Mouse (Mus musculus): ENCODE measurements at regions not wholly inside any gene's neighbourhood (a gene's known extent, or its start where the extent isn't known, plus 50 kb on each side); places are given as distances from the start of the nearest gene placed in this dataset.

- TF ChIP-seq CTCF (conservative IDR thresholded peaks at IDR 0.05), result no peak
These were observed 121.6 kb downstream of the Ddx1 start for GRCm38 (mm10) chr12:13127407-13127806.

GRCm38 (mm10) chr12:13125054-13125453, 124.0 kb downstream of the Ddx1 start:
- DNase-seq (ENCODE audit: low spot score in 2 of 2), result no peak
- no peak overlapping the region for H3K27ac ChIP-seq
- no peak overlapping the region for H3K4me3 ChIP-seq
- TF ChIP-seq CTCF (conservative IDR thresholded peaks at IDR 0.05), result no peak

More at GRCm38 (mm10) chr12:13127407-13127806, 121.6 kb downstream of the Ddx1 start:
- DNase-seq (ENCODE audit: low spot score in 2 of 2), result no peak
- no peak overlapping the region for H3K4me3 ChIP-seq
- no peak overlapping the region for H3K27ac ChIP-seq

- Histone ChIP-seq H3K27ac (no peak overlapping the region), H3K4me3 (no peak overlapping the region)
- TF ChIP-seq CTCF (conservative IDR thresholded peaks at IDR 0.05), result no peak
- DNase-seq (ENCODE audit: low spot score in 2 of 2), result no peak
These were observed 126.7 kb downstream of the Ddx1 start for GRCm38 (mm10) chr12:13122282-13122681.

GRCm38 (mm10) chr12:13120581-13120980, 128.4 kb downstream of the Ddx1 start:
- no peak overlapping the region for H3K27ac ChIP-seq
- no peak for TF ChIP-seq CTCF (conservative IDR thresholded peaks at IDR 0.05)
- no peak for DNase-seq (ENCODE audit: low spot score in 2 of 2)
- no peak overlapping the region for H3K4me3 ChIP-seq

GRCm38 (mm10) chr12:13119653-13120052, 129.4 kb downstream of the Ddx1 start:
- Histone ChIP-seq H3K4me3 (no peak overlapping the region), H3K27ac (no peak overlapping the region)
- no peak for DNase-seq (ENCODE audit: low spot score in 2 of 2)
- TF ChIP-seq CTCF (conservative IDR thresholded peaks at IDR 0.05), result no peak

- no peak for TF ChIP-seq CTCF (conservative IDR thresholded peaks at IDR 0.05)
- Histone ChIP-seq H3K27ac (no peak overlapping the region), H3K4me3 (no peak overlapping the region)
- DNase-seq (ENCODE audit: low spot score in 2 of 2), result no peak
These were observed 131.0 kb downstream of the Ddx1 start for GRCm38 (mm10) chr12:13118026-13118425.

- H3K4me3 ChIP-seq, result no peak overlapping the region
- no peak overlapping the region for H3K27ac ChIP-seq
- no peak for TF ChIP-seq CTCF (conservative IDR thresholded peaks at IDR 0.05)
- DNase-seq (ENCODE audit: low spot score in 2 of 2), result no peak
These were observed 134.7 kb downstream of the Ddx1 start for GRCm38 (mm10) chr12:13114341-13114740.

- H3K27ac ChIP-seq, result no peak overlapping the region
- TF ChIP-seq CTCF (conservative IDR thresholded peaks at IDR 0.05), result no peak
- no peak for DNase-seq (ENCODE audit: low spot score in 2 of 2)
- H3K4me3 ChIP-seq, result no peak overlapping the region
These were observed 142.1 kb downstream of the Ddx1 start for GRCm38 (mm10) chr12:13106931-13107330.

- H3K4me3 ChIP-seq, result no peak overlapping the region
- DNase-seq (ENCODE audit: low spot score in 2 of 2), result no peak
- no peak overlapping the region for H3K27ac ChIP-seq
- TF ChIP-seq CTCF (conservative IDR thresholded peaks at IDR 0.05), result no peak
These were observed 148.3 kb downstream of the Ddx1 start for GRCm38 (mm10) chr12:13100505-13101354.

- no peak overlapping the region for H3K4me3 ChIP-seq
- no peak for DNase-seq (ENCODE audit: low spot score in 2 of 2)
These were observed 152.6 kb upstream of the Mycn start for GRCm38 (mm10) chr12:13094111-13094851.

GRCm38 (mm10) chr12:13085951-13086350, 144.2 kb upstream of the Mycn start:
- H3K27ac ChIP-seq, result no peak overlapping the region
- no peak for DNase-seq (ENCODE audit: low spot score in 2 of 2)
- no peak overlapping the region for H3K4me3 ChIP-seq
- TF ChIP-seq CTCF (conservative IDR thresholded peaks at IDR 0.05), result no peak

More at GRCm38 (mm10) chr12:13094111-13094851, 152.6 kb upstream of the Mycn start:
- no peak overlapping the region for H3K27ac ChIP-seq
- TF ChIP-seq CTCF (conservative IDR thresholded peaks at IDR 0.05), result no peak

- peak; percentile 28 for TF ChIP-seq CTCF (conservative IDR thresholded peaks at IDR 0.05)
- DNase-seq (ENCODE audit: low spot score in 2 of 2), result no peak
- Histone ChIP-seq H3K27ac (no peak overlapping the region), H3K4me3 (no peak overlapping the region)
These were observed 143.8 kb upstream of the Mycn start for GRCm38 (mm10) chr12:13085484-13085883.

- DNase-seq (ENCODE audit: low spot score in 2 of 2), result peak; percentile 10 to 19
- Histone ChIP-seq H3K27ac (no peak overlapping the region), H3K4me3 (no peak overlapping the region)
- TF ChIP-seq CTCF (conservative IDR thresholded peaks at IDR 0.05), result no peak
These were observed 141.8 kb upstream of the Mycn start for GRCm38 (mm10) chr12:13083337-13084054.
